Mouse (Mus musculus) monocyte, adult 5-6 weeks (primary cell): ENCODE data around the gene Pip4k2c. TPM values are rescaled to one million over a fixed set of nuclear protein-coding genes. Genes with fewer than 3 reads are reported as not detected.

ENCODE experiments used
- ATAC-seq: fragments of 153-309, 156-312 bp; replicated peaks from 2 replicates; pipeline ENCODE4 v1.8.0; 2017; ENCODE audit warnings: mild to moderate bottlenecking; ENCODE audit not compliant: low TSS enrichment, insufficient number of reproducible peaks, severe bottlenecking, poor library complexity, low FRiP score
- total RNA-seq: library from RNA; stranded (forward); fragments of 200-1000, 200-491, 200-594 nt; gene quantifications from 3 replicates; pipeline ENCODE4 v1.2.3, GENCODE M21; 2017

The Pip4k2c gene
- total RNA-seq, 1 experiment from 2014 or later, result 15.7 TPM

- no peak for ATAC-seq
Measured at GRCm38 (mm10) chr10:127191191-127192056, 20.0 kb downstream of the Pip4k2c start.

- ATAC-seq, result no peak
Measured at GRCm38 (mm10) chr10:127190398-127191190, 20.8 kb downstream of the Pip4k2c start.

GRCm38 (mm10) chr10:127189651-127190381 lies 21.6 kb downstream of the Pip4k2c start, which contains the start of gene Arhgef25:
Gene Arhgef25 (minus strand): TSS chr10:127190083.
- no peak for ATAC-seq

- ATAC-seq, result no peak
Measured at GRCm38 (mm10) chr10:127189116-127189650, 22.2 kb downstream of the Pip4k2c start.

GRCm38 (mm10) chr10:127188465-127189115 lies 22.8 kb downstream of the Pip4k2c start:
- ATAC-seq, result no peak

GRCm38 (mm10) chr10:127188079-127188453 lies 23.3 kb downstream of the Pip4k2c start:
- no peak for ATAC-seq

GRCm38 (mm10) chr10:127187371-127188078 lies 23.9 kb downstream of the Pip4k2c start:
- no peak for ATAC-seq

- no peak for ATAC-seq
Measured at GRCm38 (mm10) chr10:127186451-127186850, 24.9 kb downstream of the Pip4k2c start.

- no peak for ATAC-seq
Measured at GRCm38 (mm10) chr10:127185506-127185905, 25.9 kb downstream of the Pip4k2c start.

GRCm38 (mm10) chr10:127185101-127185500 lies 26.3 kb downstream of the Pip4k2c start:
- ATAC-seq, result no peak

- no peak for ATAC-seq
Measured at GRCm38 (mm10) chr10:127183759-127184158, 27.6 kb downstream of the Pip4k2c start.

- no peak for ATAC-seq
Measured at GRCm38 (mm10) chr10:127182624-127183023, 28.8 kb downstream of the Pip4k2c start.

- no peak for ATAC-seq
Measured at GRCm38 (mm10) chr10:127181566-127181965, 29.8 kb downstream of the Pip4k2c start.

- ATAC-seq, result no peak
Measured at GRCm38 (mm10) chr10:127180695-127181047, 30.7 kb downstream of the Pip4k2c start.

GRCm38 (mm10) chr10:127179871-127180694 lies 31.3 kb downstream of the Pip4k2c start, which contains the start of gene Slc26a10:
Gene Slc26a10 (minus strand): TSS chr10:127180645.
- ATAC-seq, result no peak

GRCm38 (mm10) chr10:127178286-127179027 lies 32.9 kb downstream of the Pip4k2c start:
- no peak for ATAC-seq
